Mouse (Mus musculus): ENCODE measurements around the gene Zfp90.

Gene Zfp90

GRCm38 (mm10) chr8:106437781-106438180, 22.7 kb downstream of the Zfp90 start:
- peak; percentile 44 for DNase-seq

- no peak for DNase-seq
These were observed 25.0 kb downstream of the Zfp90 start for GRCm38 (mm10) chr8:106440146-106440545.

- no peak for DNase-seq
These were observed 27.6 kb downstream of the Zfp90 start for GRCm38 (mm10) chr8:106442740-106443139.

- no peak for DNase-seq
These were observed 36.4 kb downstream of the Zfp90 start for GRCm38 (mm10) chr8:106451301-106452085.

- DNase-seq = no peak
These were observed 37.8 kb downstream of the Zfp90 start for GRCm38 (mm10) chr8:106452701-106453481.

- DNase-seq = no peak
These were observed 38.9 kb downstream of the Zfp90 start for GRCm38 (mm10) chr8:106454036-106454435.

GRCm38 (mm10) chr8:106462131-106462530, 47.0 kb downstream of the Zfp90 start:
- DNase-seq = no peak

- DNase-seq = no peak
These were observed 48.7 kb downstream of the Zfp90 start for GRCm38 (mm10) chr8:106463795-106464194.

- DNase-seq = no peak
These were observed 54.4 kb downstream of the Zfp90 start for GRCm38 (mm10) chr8:106469485-106469884.

GRCm38 (mm10) chr8:106474001-106474400, 58.9 kb downstream of the Zfp90 start:
- DNase-seq = no peak

Measured in kidney, adult 11 months (tissue).